Mouse (Mus musculus) stomach, postnatal 0 days (tissue): ENCODE results near the gene Trim44. TPM values are rescaled to one million over a fixed set of nuclear protein-coding genes. Genes with fewer than 3 reads are reported as not detected.

Experiments used
- ATAC-seq: fragments of 200-750 bp; cut with Nextera tagmentation; 2 replicates; pipeline ENCODE4 v1.8.0; 2017; ENCODE audit not compliant: low FRiP score, low TSS enrichment
- DNase-seq: peaks from one replicate; pipeline ENCODE4 v3.0.0-alpha.2; 2016; ENCODE audit warnings: low spot score
- H3K27ac ChIP-seq: fragments of 300-500 bp; sonication (generic); replicated peaks from 2 replicates; pipeline ENCODE4 v1.5.1; 2014; ENCODE audit warnings: mild to moderate bottlenecking, control low read depth
- H3K27me3 ChIP-seq: fragments of 300-500 bp; sonication (generic); 2 replicates; pipeline ENCODE4 v1.6.1; 2014; ENCODE audit warnings: low read length; ENCODE audit not compliant: control insufficient read depth, insufficient read depth
- H3K36me3 ChIP-seq: fragments of 300-500 bp; sonication (generic); 2 replicates; pipeline ENCODE4 v1.6.1; 2014; ENCODE audit warnings: low read length, mixed read lengths; ENCODE audit not compliant: control insufficient read depth, insufficient read depth
- H3K4me1 ChIP-seq: fragments of 300-500 bp; sonication (generic); replicated peaks from 2 replicates; pipeline ENCODE4 v1.6.1; 2014; ENCODE audit warnings: antibody characterized with exemption; ENCODE audit not compliant: control insufficient read depth, insufficient read depth
- H3K4me2 ChIP-seq: fragments of 300-500 bp; sonication (generic); replicated peaks from 2 replicates; pipeline ENCODE4 v1.6.1; 2014; ENCODE audit warnings: low read depth, mild to moderate bottlenecking, control low read depth, moderate library complexity
- H3K4me3 ChIP-seq: fragments of 300-500 bp; sonication (generic); 2 replicates; pipeline ENCODE4 v1.5.1; 2014; ENCODE audit warnings: low read depth, low read length, control low read depth
- H3K9ac ChIP-seq: fragments of 300-500 bp; sonication (generic); 2 replicates; pipeline ENCODE4 v1.6.1; 2014; ENCODE audit warnings: mild to moderate bottlenecking, low read length, control low read depth, mixed read lengths
- H3K9me3 ChIP-seq: fragments of 300-500 bp; sonication (generic); 2 replicates; pipeline ENCODE4 v1.6.1; 2016; ENCODE audit warnings: low read length; ENCODE audit not compliant: control insufficient read depth
- CTCF ChIP-seq: IDR thresholded peaks from 2 replicates; pipeline ENCODE4 v1.5.1; 2016; ENCODE audit warnings: antibody characterized with exemption, low read depth, mild to moderate bottlenecking, moderate library complexity
- EP300 ChIP-seq: optimal IDR thresholded peaks from 2 replicates; pipeline ENCODE3; 2016; ENCODE audit warnings: antibody characterized with exemption
- WGBS: fragments of 180-500 bp; shearing (Covaris S2); extraction: QIAGEN DNeasy Blood & Tissue Kit; methylation state at CpG from one replicate; pipeline ENCODE4 v1.1.7; 2014; 5-methylcytosine and 5-hydroxymethylcytosine counted together
- polyA plus RNA-seq: library from polyadenylated mRNA; unstranded; fragments of >200 nt; fragmentation: Nextera tagmentation; extraction: Ambion mirVana; gene quantifications from 2 replicates; pipeline ENCODE4 v1.2.1, GENCODE M21; 2015

Trim44 gene
- polyA plus RNA-seq, 1 experiment from 2014 or later: 10.1 TPM

DNA sequence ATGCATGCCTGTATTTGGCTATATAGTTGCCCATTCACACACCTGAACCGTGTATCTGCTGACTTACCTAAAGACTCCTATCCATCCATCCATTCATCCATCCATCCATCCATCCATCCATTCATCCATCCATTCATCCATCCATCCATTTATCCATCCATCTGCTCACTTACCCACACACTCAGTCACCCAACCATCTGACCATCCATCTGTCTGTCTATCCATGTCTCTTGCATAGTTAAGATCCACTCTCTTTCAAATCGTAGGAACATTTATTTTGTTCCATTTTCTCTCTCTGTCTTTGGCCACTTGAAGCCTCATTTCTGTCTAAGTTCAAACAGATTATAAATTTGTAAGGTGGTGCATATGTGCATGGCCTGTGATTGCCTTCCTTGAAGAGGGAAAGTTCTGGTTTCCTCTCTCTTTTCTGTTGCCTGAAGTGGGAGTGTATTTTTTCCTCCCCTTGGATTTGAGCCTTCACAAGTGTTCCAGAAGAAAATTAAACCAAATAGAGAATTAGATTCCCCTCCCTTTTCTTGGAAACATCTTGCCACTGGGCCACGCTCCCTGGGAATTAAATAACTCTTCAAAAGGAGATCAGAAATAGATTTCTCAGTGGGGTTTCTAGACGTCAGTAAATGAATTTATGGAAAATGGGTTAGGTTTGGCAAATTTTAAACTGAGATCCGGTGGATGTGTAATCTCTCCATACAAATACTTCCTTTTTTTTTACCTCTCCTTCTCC, 150.9 kb downstream of the Trim44 start:
- TF ChIP-seq EP300 (no peak), CTCF (no peak)
- Histone ChIP-seq H3K9ac (no peak overlapping the region), H3K4me3 (no peak overlapping the region), H3K9me3 (no peaks in the 10 kb centered on the region), H3K36me3 (no peaks in the 10 kb centered on the region), H3K4me2 (no peak overlapping the region), H3K4me1 (peaks cover 2% of the 10 kb centered on the region), H3K27ac (no peak overlapping the region), H3K27me3 (no peaks in the 10 kb centered on the region)
- WGBS: 60% methylated on average over 5 of the region's 5 CpGs
- no peak for ATAC-seq
- no peak for DNase-seq

DNA sequence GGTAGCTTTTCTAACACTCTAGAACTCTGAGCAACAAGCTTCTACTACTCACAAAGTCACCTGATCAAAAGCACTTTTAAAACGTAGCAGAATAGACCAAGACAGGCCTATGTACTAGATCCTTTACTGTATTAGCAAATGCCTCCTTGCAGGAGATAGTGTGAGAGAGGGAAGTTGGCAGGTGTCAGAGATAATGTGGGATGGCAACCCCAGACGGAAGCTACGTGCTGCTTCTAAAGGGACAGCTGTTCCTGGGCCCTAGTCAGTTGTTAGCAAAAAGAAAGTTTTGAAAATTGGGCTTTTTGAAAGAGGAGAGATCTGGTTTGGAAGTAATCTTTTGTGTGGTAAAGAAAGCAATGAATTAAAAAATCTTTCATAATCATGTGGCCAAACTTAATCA, 151.5 kb downstream of the Trim44 start:
- no peak for ATAC-seq
- Histone ChIP-seq H3K9ac (no peak overlapping the region), H3K27ac (no peak overlapping the region), H3K36me3 (no peaks in the 10 kb centered on the region), H3K9me3 (no peaks in the 10 kb centered on the region), H3K4me1 (peaks cover 2% of the 10 kb centered on the region), H3K4me2 (no peak overlapping the region), H3K4me3 (no peak overlapping the region), H3K27me3 (no peaks in the 10 kb centered on the region)
- TF ChIP-seq EP300 (no peak), CTCF (no peak)
- no peak for DNase-seq
- WGBS: 72% methylated on average over 3 of the region's 3 CpGs

DNA sequence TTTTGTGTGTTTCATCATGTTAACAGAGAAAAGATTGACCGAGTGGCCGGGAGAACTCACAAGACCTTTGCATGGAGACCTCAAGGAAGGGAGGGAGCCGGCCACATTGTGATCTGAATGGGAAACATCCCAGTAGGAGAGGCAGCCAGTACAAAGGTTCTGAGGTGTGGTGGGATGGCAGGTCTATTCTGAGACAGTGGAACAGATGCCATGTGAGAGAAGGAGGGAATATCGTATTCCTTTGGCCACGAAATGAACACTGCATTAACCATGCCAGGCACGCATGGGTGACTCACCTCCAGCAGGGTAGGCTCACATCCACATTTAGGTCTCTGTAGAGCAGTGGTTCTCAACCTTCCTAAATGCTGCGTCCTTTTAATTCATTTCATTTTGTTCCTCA, 154.4 kb downstream of the Trim44 start:
- no peak overlapping the region for H3K27ac ChIP-seq
- H3K4me2 ChIP-seq: no peak overlapping the region
- no peaks in the 10 kb centered on the region for H3K27me3 ChIP-seq
- H3K9me3 ChIP-seq: no peaks in the 10 kb centered on the region
- no peaks in the 10 kb centered on the region for H3K4me1 ChIP-seq
- 87% methylated on average over 7 of the region's 7 CpGs for WGBS
- H3K36me3 ChIP-seq: no peaks in the 10 kb centered on the region
- TF ChIP-seq EP300: no peak
- TF ChIP-seq CTCF: no peak
- DNase-seq (no peak), ATAC-seq (no peak)
- H3K4me3 ChIP-seq: no peak overlapping the region
- no peak overlapping the region for H3K9ac ChIP-seq

DNA sequence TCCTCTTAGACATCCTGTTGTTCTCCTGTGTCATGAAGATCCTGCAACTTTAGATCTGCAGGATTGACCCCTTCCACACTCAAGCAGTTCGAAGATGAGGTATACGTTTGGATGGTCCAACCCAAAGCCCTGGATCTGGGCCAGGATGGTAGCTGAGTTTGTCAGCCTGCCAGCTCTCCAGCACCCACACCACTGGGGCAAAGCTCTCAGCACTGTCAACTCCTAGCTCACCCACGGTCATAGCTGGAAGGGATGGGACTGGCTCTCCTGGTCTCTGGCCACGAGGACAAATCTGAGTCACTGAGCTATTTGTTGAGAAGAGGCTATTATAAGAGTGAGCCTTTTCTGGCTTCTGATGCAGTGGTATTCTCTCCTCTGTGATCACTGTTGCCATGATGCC, 155.0 kb downstream of the Trim44 start:
- TF ChIP-seq CTCF (no peak), EP300 (no peak)
- Histone ChIP-seq H3K9ac (no peak overlapping the region), H3K4me1 (no peaks in the 10 kb centered on the region), H3K9me3 (no peaks in the 10 kb centered on the region), H3K36me3 (no peaks in the 10 kb centered on the region), H3K27me3 (no peaks in the 10 kb centered on the region), H3K27ac (no peak overlapping the region), H3K4me3 (no peak overlapping the region), H3K4me2 (no peak overlapping the region)
- no peak for ATAC-seq
- DNase-seq: no peak
- WGBS: 47% methylated on average over 4 of the region's 4 CpGs

Other genes with a start within 250 kb of the Trim44 start
- 20.5 and 23.4 TPM in 2 replicates for gene Ldlrad3, start 221.4 kb downstream of the Trim44 start, polyA plus RNA-seq
- 5.9 and 7.3 TPM in 2 replicates for gene Fjx1, start 44.7 kb upstream of the Trim44 start, polyA plus RNA-seq
- 17.2 and 19.8 TPM in 2 replicates for gene Pamr1, start 142.2 kb upstream of the Trim44 start, polyA plus RNA-seq